Mouse (Mus musculus): ENCODE data around the gene Arhgap18. TPM values are rescaled to one million over a fixed set of nuclear protein-coding genes. Genes with fewer than 3 reads are reported as not detected.
"Not testable (repeated sequence)": the region's sequence is repeated elsewhere in the genome, so short reads cannot be mapped to it uniquely, and the experiment has no call there.

Arhgap18 gene
- polyA plus RNA-seq, 1 experiment = not detected

- Histone ChIP-seq H3K4me1 (ENCODE audit: control insufficient read depth, insufficient read depth, low read length) (no peaks in the 10 kb centered on the region), H3K27ac (ENCODE audit: insufficient read depth, low read depth, low read length) (no peak overlapping the region), H3K4me3 (ENCODE audit: insufficient read depth, low read depth, low read length) (no peak overlapping the region)
- WGBS = 77% methylated on average over 6 of the region's 6 CpGs
- TF ChIP-seq POLR2A (IDR thresholded peaks at IDR 0.05; ENCODE audit: insufficient read depth, low read depth, low read length) = no peak
- no peak for TF ChIP-seq CTCF (IDR thresholded peaks at IDR 0.05; ENCODE audit: insufficient read depth, low read depth, low read length)
Measured at GRCm38 (mm10) chr10:26895726-26896125, 142.5 kb downstream of the Arhgap18 start.

- TF ChIP-seq POLR2A (IDR thresholded peaks at IDR 0.05; ENCODE audit: insufficient read depth, low read depth, low read length) (no peak), CTCF (IDR thresholded peaks at IDR 0.05; ENCODE audit: insufficient read depth, low read depth, low read length) (no peak)
- WGBS = 88% methylated on average over 1 of the region's 1 CpGs
- no peak overlapping the region for H3K27ac ChIP-seq (ENCODE audit: insufficient read depth, low read depth, low read length)
- H3K4me1 ChIP-seq (ENCODE audit: control insufficient read depth, insufficient read depth, low read length) = no peaks in the 10 kb centered on the region
- no peak overlapping the region for H3K4me3 ChIP-seq (ENCODE audit: insufficient read depth, low read depth, low read length)
Measured at GRCm38 (mm10) chr10:26900426-26900825, 147.2 kb downstream of the Arhgap18 start.

DNA sequence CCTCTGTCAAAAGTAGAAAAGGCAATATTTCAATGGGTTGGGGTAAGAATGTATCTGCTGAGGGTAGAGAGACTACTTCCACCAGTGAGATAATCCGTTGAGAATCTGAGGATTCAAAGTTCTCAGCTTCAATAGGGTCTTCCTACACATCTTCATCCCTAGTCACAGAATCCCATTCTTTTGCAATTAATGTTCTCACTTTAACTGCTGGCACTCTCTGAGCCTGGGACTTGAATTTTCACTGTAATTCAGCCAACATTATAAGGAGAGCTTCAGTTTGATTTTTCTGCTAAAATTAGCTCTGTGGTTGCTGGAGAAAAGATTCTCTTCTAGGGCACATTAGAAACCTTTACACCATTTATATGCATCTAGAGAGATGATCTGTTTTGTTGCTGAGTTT is 150.6 kb downstream of the Arhgap18 start:
- H3K4me1 ChIP-seq (ENCODE audit: control insufficient read depth, insufficient read depth, low read length) = no peaks in the 10 kb centered on the region
- no peak overlapping the region for H3K4me3 ChIP-seq (ENCODE audit: insufficient read depth, low read depth, low read length)
- H3K27ac ChIP-seq (ENCODE audit: insufficient read depth, low read depth, low read length) = no peak overlapping the region
- no peak for TF ChIP-seq POLR2A (IDR thresholded peaks at IDR 0.05; ENCODE audit: insufficient read depth, low read depth, low read length)
- TF ChIP-seq CTCF (IDR thresholded peaks at IDR 0.05; ENCODE audit: insufficient read depth, low read depth, low read length) = no peak
- 68% methylated on average over 1 of the region's 1 CpGs for WGBS

GRCm38 (mm10) chr10:26911176-26911575 is 158.0 kb downstream of the Arhgap18 start:
- H3K4me3 ChIP-seq (ENCODE audit: insufficient read depth, low read depth, low read length) = no peak overlapping the region
- no peaks in the 10 kb centered on the region for H3K4me1 ChIP-seq (ENCODE audit: control insufficient read depth, insufficient read depth, low read length)
- H3K27ac ChIP-seq (ENCODE audit: insufficient read depth, low read depth, low read length) = no peak overlapping the region
- 89% methylated on average over 3 of the region's 3 CpGs for WGBS
- TF ChIP-seq POLR2A (IDR thresholded peaks at IDR 0.05; ENCODE audit: insufficient read depth, low read depth, low read length) (no peak), CTCF (IDR thresholded peaks at IDR 0.05; ENCODE audit: insufficient read depth, low read depth, low read length) (no peak)

DNA sequence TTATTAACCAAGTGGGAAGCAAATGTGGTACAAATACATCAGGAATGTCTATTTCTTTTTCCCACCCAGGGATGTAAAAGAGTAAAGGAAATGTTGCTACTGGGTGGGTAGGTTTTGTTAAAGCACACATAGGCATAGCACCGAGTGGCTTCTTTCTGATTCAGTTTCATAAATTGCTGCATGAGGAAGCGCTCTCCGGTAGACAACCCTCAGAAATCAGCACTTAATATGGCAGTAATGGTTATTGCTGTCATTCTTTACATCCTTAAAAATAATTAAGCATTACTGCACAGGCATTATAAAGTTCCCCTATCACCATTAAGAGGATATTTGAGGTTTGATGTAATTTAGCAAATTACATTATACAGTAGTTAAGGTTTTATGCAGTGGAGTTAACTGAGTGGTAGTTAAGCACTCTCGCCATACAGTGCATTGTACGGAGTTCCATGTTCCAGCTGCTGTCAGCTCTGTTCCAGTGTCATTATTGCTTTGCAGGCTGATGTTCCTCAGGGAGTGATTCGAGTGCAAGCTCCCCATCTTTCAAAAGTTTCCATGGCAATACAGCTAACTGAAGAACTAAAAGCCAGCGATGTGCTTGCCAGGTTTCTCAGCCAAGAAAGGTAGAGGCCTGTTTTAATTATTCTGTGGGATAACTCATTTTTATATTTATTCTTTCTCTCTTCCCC is 159.0 kb downstream of the Arhgap18 start:
- H3K4me3 ChIP-seq (ENCODE audit: insufficient read depth, low read depth, low read length) = no peak overlapping the region
- no peaks in the 10 kb centered on the region for H3K4me1 ChIP-seq (ENCODE audit: control insufficient read depth, insufficient read depth, low read length)
- TF ChIP-seq POLR2A (IDR thresholded peaks at IDR 0.05; ENCODE audit: insufficient read depth, low read depth, low read length) (no peak), CTCF (IDR thresholded peaks at IDR 0.05; ENCODE audit: insufficient read depth, low read depth, low read length) (no peak)
- WGBS = 69% methylated on average over 7 of the region's 7 CpGs
- H3K27ac ChIP-seq (ENCODE audit: insufficient read depth, low read depth, low read length) = no peak overlapping the region

DNA sequence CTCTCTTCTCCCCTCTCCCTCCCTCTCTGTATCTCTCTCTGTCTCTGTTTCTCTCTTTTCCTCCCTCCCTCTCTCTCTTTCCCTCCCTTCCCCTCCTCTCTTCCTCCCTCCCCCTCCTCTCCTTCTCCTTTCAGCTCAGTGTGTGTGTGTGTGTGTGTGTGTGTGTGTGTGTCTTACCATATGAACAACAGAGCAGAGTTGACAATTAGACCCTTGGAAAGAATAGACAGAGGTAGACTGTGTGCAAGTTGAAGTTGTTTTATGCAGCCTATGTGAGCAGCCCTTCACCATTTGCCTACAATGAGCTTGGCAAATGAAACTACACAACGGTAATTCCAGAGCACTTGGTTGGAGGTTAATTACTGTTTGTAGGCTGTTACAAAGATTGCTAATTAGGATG is 159.6 kb downstream of the Arhgap18 start:
- Histone ChIP-seq H3K4me1 (ENCODE audit: control insufficient read depth, insufficient read depth, low read length) (no peaks in the 10 kb centered on the region), H3K27ac (ENCODE audit: insufficient read depth, low read depth, low read length) (no peak overlapping the region), H3K4me3 (ENCODE audit: insufficient read depth, low read depth, low read length) (no peak overlapping the region)
- TF ChIP-seq POLR2A (IDR thresholded peaks at IDR 0.05; ENCODE audit: insufficient read depth, low read depth, low read length) (no peak), CTCF (IDR thresholded peaks at IDR 0.05; ENCODE audit: insufficient read depth, low read depth, low read length) (no peak)
- 42% methylated on average over 1 of the region's 1 CpGs for WGBS

DNA sequence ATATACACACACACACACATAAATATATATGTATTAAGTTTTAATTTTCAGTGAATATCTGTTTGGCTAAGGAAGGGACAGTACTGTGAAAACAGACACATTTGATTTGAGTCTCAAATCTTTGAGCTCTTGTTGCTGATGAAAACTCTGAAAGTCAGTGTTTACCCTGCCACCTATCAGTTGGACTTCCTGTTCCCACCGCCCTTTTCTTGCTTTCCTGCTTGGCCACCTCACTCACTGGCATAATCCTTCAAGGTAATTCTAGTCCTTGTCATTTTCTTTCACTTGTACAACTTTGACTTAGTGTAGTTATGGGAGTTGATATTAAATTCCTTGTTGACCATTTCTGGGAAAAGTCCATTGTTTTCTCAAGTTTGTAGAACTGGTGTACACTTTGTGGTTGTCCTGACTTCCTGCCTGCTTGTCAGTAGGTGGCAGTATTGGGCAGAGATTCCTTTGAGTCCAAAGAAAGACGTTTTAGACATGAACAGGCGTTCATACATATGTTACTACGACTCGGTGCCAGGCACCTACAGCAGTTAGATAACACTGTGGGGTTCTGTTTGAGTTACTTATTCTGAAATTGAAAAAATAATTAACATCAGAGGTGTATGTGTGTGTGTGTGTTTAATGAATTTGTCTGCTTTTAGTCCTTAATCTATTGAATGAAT is 166.2 kb downstream of the Arhgap18 start:
- WGBS = 36% methylated on average over 5 of the region's 5 CpGs
- no peak overlapping the region for H3K4me3 ChIP-seq (ENCODE audit: insufficient read depth, low read depth, low read length)
- TF ChIP-seq CTCF (IDR thresholded peaks at IDR 0.05; ENCODE audit: insufficient read depth, low read depth, low read length) = no peak
- TF ChIP-seq POLR2A (IDR thresholded peaks at IDR 0.05; ENCODE audit: insufficient read depth, low read depth, low read length) = no peak

GRCm38 (mm10) chr10:26920383-26920979 is 167.3 kb downstream of the Arhgap18 start:
- WGBS = 72% methylated on average over 8 of the region's 8 CpGs
- Histone ChIP-seq H3K4me1 (ENCODE audit: control insufficient read depth, insufficient read depth, low read length) (no peaks in the 10 kb centered on the region), H3K27ac (ENCODE audit: insufficient read depth, low read depth, low read length) (no peak overlapping the region), H3K4me3 (ENCODE audit: insufficient read depth, low read depth, low read length) (no peak overlapping the region)
- TF ChIP-seq CTCF (IDR thresholded peaks at IDR 0.05; ENCODE audit: insufficient read depth, low read depth, low read length) = no peak
- TF ChIP-seq POLR2A (IDR thresholded peaks at IDR 0.05; ENCODE audit: insufficient read depth, low read depth, low read length) = no peak

More for the DNA sequence above, 166.2 kb downstream of the Arhgap18 start:
- H3K4me1 ChIP-seq (ENCODE audit: control insufficient read depth, insufficient read depth, low read length) = no peaks in the 10 kb centered on the region
- no peak overlapping the region for H3K27ac ChIP-seq (ENCODE audit: insufficient read depth, low read depth, low read length)

DNA sequence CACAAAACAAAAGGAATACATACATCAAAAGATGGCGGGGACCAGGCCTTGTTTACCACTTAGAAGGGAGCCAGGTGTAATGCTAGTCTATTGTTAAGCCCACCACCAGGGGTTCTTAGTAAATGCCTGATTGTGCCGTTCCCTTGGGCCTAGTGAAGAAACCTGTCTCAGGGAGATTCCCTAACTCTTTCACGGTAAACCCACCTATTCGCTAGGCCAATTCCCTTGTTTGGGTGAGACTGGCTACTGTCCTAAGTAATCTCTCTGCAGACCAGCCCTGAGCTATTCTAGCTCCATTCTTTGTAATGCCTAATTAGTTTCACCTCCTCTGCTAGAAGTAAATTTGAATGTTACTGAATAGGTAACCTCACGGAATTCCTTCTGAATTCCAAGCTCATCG is 182.8 kb downstream of the Arhgap18 start:
- 84% methylated on average over 6 of the region's 6 CpGs for WGBS

DNA sequence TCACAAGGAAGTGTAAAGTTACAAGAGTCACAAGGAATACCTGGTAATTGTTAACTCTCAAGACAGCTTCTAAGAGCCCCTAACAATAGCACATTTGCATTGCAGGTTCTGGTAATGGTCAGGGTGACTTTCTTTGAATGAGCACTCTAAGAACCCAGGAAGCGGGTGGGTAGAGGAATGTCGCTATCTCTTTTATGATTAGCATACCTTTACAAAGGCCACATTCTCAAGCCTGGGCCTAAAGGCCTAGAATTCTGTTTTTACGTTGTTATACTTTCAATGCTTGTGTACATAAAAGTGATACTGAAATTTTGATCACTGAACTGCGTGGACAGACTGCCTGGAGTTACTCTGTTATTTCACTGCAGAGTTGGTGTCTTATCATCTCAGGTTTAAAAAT is 185.2 kb downstream of the Arhgap18 start:
- WGBS = 86% methylated on average over 4 of the region's 4 CpGs
- H3K4me1 ChIP-seq (ENCODE audit: control insufficient read depth, insufficient read depth, low read length); H3K27ac ChIP-seq (ENCODE audit: insufficient read depth, low read depth, low read length); H3K4me3 ChIP-seq (ENCODE audit: insufficient read depth, low read depth, low read length): not testable (repeated sequence)

More for the DNA sequence above, 182.8 kb downstream of the Arhgap18 start:
- H3K4me3 ChIP-seq (ENCODE audit: insufficient read depth, low read depth, low read length); H3K27ac ChIP-seq (ENCODE audit: insufficient read depth, low read depth, low read length); H3K4me1 ChIP-seq (ENCODE audit: control insufficient read depth, insufficient read depth, low read length): not testable (repeated sequence)

All from olfactory bulb, adult 2 months (tissue).